Mouse (Mus musculus): ENCODE results near the gene Rnf141. TPM values are rescaled to one million over a fixed set of nuclear protein-coding genes. Genes with fewer than 3 reads are reported as not detected.
A peak's percentile ranks its signal among the peaks of the same experiment; 100 is the strongest.

The Rnf141 gene
- 45.6 and 51.0 TPM in 2 replicates for polyA plus RNA-seq (2015; fragmentation: Nextera tagmentation; extraction: Ambion mirVana)

DNA sequence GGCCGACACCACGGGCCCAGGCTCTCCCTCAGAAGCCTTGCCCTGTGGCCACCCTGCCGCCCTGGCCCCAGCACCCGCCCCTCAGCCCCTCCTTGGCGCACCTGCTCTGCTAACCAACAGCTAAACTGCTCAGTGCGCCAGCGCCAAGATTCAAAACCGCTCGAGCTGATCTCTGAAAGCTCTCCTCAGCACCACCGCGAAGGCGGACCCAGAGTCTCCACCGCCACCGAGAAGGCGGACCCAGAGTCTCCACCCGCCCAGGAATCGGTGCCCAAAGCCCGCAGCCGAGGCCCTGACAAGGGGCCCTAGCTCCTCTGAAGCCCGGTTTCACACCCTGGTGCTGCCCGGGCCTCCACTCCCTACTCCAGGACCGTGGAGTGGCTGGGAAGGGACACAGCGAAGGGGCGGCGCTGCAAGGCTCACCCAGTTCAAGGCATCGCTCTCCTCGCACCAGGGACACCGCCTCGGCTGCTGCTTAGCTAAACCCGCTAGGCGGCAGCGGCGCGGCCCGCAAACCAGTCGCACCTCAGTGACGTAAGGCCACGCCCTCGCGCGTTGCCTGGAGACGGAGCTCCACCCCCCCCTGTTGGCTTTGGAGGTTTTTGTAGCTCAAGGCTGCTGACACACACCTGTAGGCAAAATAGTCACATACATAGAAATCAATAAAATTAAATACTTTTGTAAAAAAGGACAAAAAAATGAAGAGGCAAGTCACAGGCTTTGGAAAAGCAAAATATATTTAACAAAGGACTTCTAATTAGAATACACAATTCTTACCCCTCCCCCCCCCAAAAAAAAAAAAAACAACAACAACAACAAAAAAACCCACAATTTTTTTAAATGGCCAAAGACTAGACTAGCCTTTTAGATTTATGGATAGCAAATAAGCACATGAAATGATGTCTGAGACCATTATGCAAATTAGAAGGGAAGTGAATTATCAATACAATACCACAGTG is at the start of gene Rnf141:
Rnf141 (minus strand) TSS at position 542 of the 959 bp plus-strand sequence.
- peaks cover 4% of the 10 kb centered on the region for H3K4me1 ChIP-seq (replicated peaks; ENCODE audit: control insufficient read depth, insufficient read depth, low read length)
- H3K27me3 ChIP-seq (replicated peaks; ENCODE audit: control insufficient read depth, insufficient read depth, low read length), result no peaks in the 10 kb centered on the region
- peak within 1 kb of the TSS; percentile 74 for H3K9ac ChIP-seq (replicated peaks; ENCODE audit: low read depth, low read length)
- H3K9me3 ChIP-seq (ENCODE audit: control insufficient read depth, low read length), result no peaks in the 10 kb centered on the region
- H3K4me3 ChIP-seq (replicated peaks; ENCODE audit: low read length), result peak within 1 kb of the TSS; percentile 81
- peak within 1 kb of the TSS; percentile 88 for H3K27ac ChIP-seq (ENCODE audit: low read length)
- 0% methylated on average over 42 of the region's 42 CpGs for WGBS
- no peaks in the 10 kb centered on the region for H3K36me3 ChIP-seq (ENCODE audit: control insufficient read depth, insufficient read depth)
- ATAC-seq, result peak; percentile 95
- peak within 1 kb of the TSS; percentile 74 for H3K4me2 ChIP-seq (ENCODE audit: low read length)

DNA sequence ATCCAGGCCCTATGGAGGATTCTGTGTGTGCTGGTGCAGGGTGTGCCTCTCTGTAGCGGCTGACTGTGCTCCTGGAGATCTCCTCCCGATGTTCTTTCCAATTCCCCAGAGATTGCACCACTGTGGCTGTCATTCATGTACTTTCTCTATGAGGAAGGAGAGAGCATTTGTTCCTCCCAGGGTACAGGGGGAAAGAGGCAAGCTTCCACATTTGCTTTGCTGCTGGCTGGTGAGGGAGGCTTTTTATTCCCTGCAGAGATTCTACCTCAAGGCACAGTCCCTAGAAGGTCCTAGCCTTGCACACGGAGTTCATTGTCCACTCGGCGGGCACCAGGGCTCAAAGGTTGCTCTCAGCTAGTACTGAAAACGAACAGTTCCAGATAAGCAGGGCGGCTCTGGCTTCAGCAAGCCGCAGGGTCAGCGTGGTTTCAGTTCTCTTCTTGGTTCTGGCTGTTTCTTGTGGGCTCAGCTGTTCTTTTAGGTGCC is 47.3 kb upstream of the Rnf141 start:
- no peaks in the 10 kb centered on the region for H3K36me3 ChIP-seq (ENCODE audit: control insufficient read depth, insufficient read depth)
- H3K9ac ChIP-seq (replicated peaks; ENCODE audit: low read depth, low read length), result no peak overlapping the region
- WGBS, result 81% methylated on average over 9 of the region's 9 CpGs
- ATAC-seq, result no peak
- H3K27me3 ChIP-seq (replicated peaks; ENCODE audit: control insufficient read depth, insufficient read depth, low read length), result no peaks in the 10 kb centered on the region
- H3K9me3 ChIP-seq (ENCODE audit: control insufficient read depth, low read length), result no peaks in the 10 kb centered on the region
- no peak overlapping the region for H3K4me3 ChIP-seq (replicated peaks; ENCODE audit: low read length)
- H3K27ac ChIP-seq (ENCODE audit: low read length), result no peak overlapping the region
- no peaks in the 10 kb centered on the region for H3K4me1 ChIP-seq (replicated peaks; ENCODE audit: control insufficient read depth, insufficient read depth, low read length)
- H3K4me2 ChIP-seq (ENCODE audit: low read length), result no peak overlapping the region

DNA sequence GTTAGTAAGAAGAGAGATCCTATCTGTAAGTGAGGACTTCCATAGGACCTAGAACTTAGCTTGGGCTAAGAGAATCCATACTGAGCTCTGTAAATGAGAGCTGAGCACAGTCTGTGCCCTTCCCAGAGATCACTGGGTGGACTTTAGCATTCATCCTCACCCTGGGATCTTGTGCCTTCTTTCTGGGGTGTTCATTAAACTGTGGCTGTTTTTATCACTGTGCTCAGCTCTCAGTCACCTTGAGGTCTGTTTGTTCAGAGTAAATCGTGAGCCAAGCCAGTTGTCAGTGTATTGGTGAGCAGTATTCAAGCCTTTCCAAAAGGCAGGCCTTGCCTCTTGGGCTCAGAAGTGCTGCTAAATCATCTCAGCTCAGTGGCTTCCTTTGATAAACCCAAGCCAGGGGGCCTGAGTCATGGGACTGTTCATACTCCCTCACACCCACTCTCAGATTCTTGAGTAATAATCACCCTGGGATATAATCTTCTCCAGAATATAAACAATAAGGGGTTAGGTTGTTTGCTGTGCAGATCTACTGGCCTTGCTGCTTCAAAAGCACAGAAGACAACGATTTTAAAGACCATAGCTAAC is 37.6 kb upstream of the Rnf141 start:
- Histone ChIP-seq H3K4me2 (ENCODE audit: low read length) (no peak overlapping the region), H3K4me3 (replicated peaks; ENCODE audit: low read length) (no peak overlapping the region), H3K27me3 (replicated peaks; ENCODE audit: control insufficient read depth, insufficient read depth, low read length) (no peaks in the 10 kb centered on the region), H3K9ac (replicated peaks; ENCODE audit: low read depth, low read length) (no peak overlapping the region), H3K36me3 (ENCODE audit: control insufficient read depth, insufficient read depth) (no peaks in the 10 kb centered on the region), H3K27ac (ENCODE audit: low read length) (no peak overlapping the region), H3K9me3 (ENCODE audit: control insufficient read depth, low read length) (no peaks in the 10 kb centered on the region), H3K4me1 (replicated peaks; ENCODE audit: control insufficient read depth, insufficient read depth, low read length) (no peaks in the 10 kb centered on the region)
- no peak for ATAC-seq
- 85% methylated on average over 2 of the region's 2 CpGs for WGBS

DNA sequence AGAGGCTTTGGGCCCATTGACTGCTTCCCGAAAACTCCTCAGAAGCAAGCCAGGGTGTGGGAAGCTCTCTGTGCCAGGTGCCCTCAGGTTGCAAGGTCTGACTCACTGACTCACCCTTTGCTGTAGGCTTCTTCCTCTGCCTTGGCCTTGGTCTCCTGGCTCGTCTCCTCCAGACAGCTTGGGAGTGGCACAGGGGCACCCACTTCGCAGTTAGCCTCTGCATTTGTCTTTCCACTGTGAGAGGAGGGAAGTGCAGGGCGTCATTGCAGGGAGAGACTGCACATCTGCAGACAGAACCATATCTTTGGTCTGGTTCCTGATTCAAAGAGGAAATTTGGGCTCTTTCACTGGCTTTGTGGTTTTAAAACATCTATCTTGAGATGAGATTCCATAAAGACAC is 33.8 kb upstream of the Rnf141 start:
- Histone ChIP-seq H3K4me2 (ENCODE audit: low read length) (no peak overlapping the region), H3K9ac (replicated peaks; ENCODE audit: low read depth, low read length) (no peak overlapping the region), H3K36me3 (ENCODE audit: control insufficient read depth, insufficient read depth) (no peaks in the 10 kb centered on the region), H3K4me1 (replicated peaks; ENCODE audit: control insufficient read depth, insufficient read depth, low read length) (no peaks in the 10 kb centered on the region), H3K27ac (ENCODE audit: low read length) (no peak overlapping the region), H3K4me3 (replicated peaks; ENCODE audit: low read length) (no peak overlapping the region), H3K27me3 (replicated peaks; ENCODE audit: control insufficient read depth, insufficient read depth, low read length) (no peaks in the 10 kb centered on the region), H3K9me3 (ENCODE audit: control insufficient read depth, low read length) (no peaks in the 10 kb centered on the region)
- no peak for ATAC-seq
- WGBS, result 87% methylated on average over 4 of the region's 4 CpGs

DNA sequence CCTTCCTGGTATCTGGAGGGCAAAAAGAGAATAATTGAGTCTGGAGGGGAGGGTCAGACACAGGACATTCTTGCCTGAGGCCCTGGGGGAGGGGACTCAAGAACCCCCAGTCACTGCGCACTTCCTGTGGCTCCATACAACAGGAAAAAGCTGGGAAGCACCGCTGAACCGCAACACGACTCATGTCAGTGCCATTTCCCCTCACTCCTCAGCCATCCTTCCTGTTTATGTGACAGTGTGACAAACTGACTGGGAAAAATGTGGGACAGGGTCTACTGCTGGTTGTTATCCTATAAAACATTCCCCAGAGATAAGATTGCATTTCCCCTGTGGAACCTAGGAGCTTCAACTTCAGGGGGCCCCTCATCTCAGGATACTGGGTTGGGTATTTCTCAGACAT is 32.7 kb upstream of the Rnf141 start:
- Histone ChIP-seq H3K4me1 (replicated peaks; ENCODE audit: control insufficient read depth, insufficient read depth, low read length) (no peaks in the 10 kb centered on the region), H3K36me3 (ENCODE audit: control insufficient read depth, insufficient read depth) (no peaks in the 10 kb centered on the region), H3K9ac (replicated peaks; ENCODE audit: low read depth, low read length) (no peak overlapping the region), H3K27ac (ENCODE audit: low read length) (no peak overlapping the region), H3K4me2 (ENCODE audit: low read length) (no peak overlapping the region), H3K27me3 (replicated peaks; ENCODE audit: control insufficient read depth, insufficient read depth, low read length) (no peaks in the 10 kb centered on the region), H3K4me3 (replicated peaks; ENCODE audit: low read length) (no peak overlapping the region), H3K9me3 (ENCODE audit: control insufficient read depth, low read length) (no peaks in the 10 kb centered on the region)
- no peak for ATAC-seq
- 95% methylated on average over 4 of the region's 4 CpGs for WGBS

DNA sequence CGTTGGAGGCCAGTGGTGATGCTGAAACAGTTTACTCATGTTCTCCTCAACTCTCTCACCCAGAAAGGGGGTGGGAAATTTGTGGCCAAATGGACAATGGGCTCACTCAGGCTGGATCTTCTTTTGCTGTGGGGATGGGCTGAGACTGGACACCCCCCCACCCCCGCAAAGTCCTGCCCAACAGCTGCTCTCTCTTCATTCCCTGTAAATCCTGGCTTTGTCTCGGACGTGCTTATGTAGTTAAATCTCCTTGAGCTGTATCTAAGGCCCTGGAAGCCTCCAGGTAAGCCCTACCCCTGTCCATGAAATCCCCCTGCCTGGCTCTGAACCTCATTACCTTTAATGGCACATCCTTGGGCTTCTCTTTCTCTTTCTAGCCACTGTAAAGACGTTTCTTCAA is 24.6 kb upstream of the Rnf141 start:
- 58% methylated on average over 5 of the region's 5 CpGs for WGBS
- H3K9ac ChIP-seq (replicated peaks; ENCODE audit: low read depth, low read length), result no peak overlapping the region
- ATAC-seq, result no peak

DNA sequence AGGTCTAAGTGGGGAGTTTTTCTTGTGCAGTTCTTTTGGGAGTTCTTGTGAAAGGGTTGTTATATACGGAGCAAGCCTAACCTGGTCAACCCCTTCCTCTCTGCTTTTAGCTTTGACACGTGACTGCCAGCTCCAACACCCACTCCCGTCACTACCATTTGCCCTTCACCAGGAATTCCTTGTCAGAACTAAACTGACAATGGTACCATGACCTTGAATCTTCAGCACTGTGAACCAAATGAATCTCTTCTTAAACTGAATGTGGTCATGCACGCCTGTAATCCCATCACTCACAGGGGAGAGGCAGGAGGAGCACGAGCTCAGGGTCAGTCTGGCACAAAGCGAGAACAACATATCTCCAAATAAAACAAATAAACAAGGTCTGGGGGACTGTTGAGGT is 22.9 kb upstream of the Rnf141 start:
- WGBS, result 94% methylated on average over 6 of the region's 6 CpGs
- no peaks in the 10 kb centered on the region for H3K27me3 ChIP-seq (replicated peaks; ENCODE audit: control insufficient read depth, insufficient read depth, low read length)
- no peak overlapping the region for H3K27ac ChIP-seq (ENCODE audit: low read length)
- H3K4me3 ChIP-seq (replicated peaks; ENCODE audit: low read length), result no peak overlapping the region
- H3K9ac ChIP-seq (replicated peaks; ENCODE audit: low read depth, low read length), result no peak overlapping the region
- no peak overlapping the region for H3K4me2 ChIP-seq (ENCODE audit: low read length)
- H3K4me1 ChIP-seq (replicated peaks; ENCODE audit: control insufficient read depth, insufficient read depth, low read length), result no peaks in the 10 kb centered on the region
- H3K9me3 ChIP-seq (ENCODE audit: control insufficient read depth, low read length), result no peaks in the 10 kb centered on the region
- ATAC-seq, result no peak
- H3K36me3 ChIP-seq (ENCODE audit: control insufficient read depth, insufficient read depth), result no peaks in the 10 kb centered on the region

More for the DNA sequence above, 24.6 kb upstream of the Rnf141 start:
- H3K27ac ChIP-seq (ENCODE audit: low read length), result no peak overlapping the region
- no peak overlapping the region for H3K4me3 ChIP-seq (replicated peaks; ENCODE audit: low read length)
- H3K9me3 ChIP-seq (ENCODE audit: control insufficient read depth, low read length), result no peaks in the 10 kb centered on the region
- H3K36me3 ChIP-seq (ENCODE audit: control insufficient read depth, insufficient read depth), result no peaks in the 10 kb centered on the region
- no peak overlapping the region for H3K4me2 ChIP-seq (ENCODE audit: low read length)
- H3K4me1 ChIP-seq (replicated peaks; ENCODE audit: control insufficient read depth, insufficient read depth, low read length), result no peaks in the 10 kb centered on the region
- H3K27me3 ChIP-seq (replicated peaks; ENCODE audit: control insufficient read depth, insufficient read depth, low read length), result no peaks in the 10 kb centered on the region

DNA sequence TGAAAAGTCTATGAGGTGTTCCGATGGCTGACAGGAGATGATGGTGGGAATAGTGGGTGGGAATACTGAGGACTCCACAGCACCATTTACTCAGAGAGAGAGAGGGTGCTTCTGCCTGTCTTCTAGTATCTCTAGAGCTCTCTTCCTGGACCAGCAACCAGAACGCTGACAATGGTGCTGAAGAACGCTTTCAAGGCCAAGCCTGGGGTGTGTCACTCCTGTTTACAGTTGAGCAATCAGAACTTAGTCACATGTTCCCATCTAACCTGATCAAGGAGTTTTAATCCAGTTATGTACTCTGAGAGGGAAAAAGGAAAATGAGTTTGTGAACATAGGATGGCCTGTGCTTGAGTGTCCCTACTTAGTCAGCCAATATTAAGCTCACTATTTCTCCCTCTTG is 21.8 kb upstream of the Rnf141 start:
- no peak overlapping the region for H3K9ac ChIP-seq (replicated peaks; ENCODE audit: low read depth, low read length)
- H3K27me3 ChIP-seq (replicated peaks; ENCODE audit: control insufficient read depth, insufficient read depth, low read length), result no peaks in the 10 kb centered on the region
- WGBS, result 98% methylated on average over 3 of the region's 3 CpGs
- H3K4me3 ChIP-seq (replicated peaks; ENCODE audit: low read length), result no peak overlapping the region
- no peaks in the 10 kb centered on the region for H3K4me1 ChIP-seq (replicated peaks; ENCODE audit: control insufficient read depth, insufficient read depth, low read length)
- H3K9me3 ChIP-seq (ENCODE audit: control insufficient read depth, low read length), result no peaks in the 10 kb centered on the region
- H3K36me3 ChIP-seq (ENCODE audit: control insufficient read depth, insufficient read depth), result no peaks in the 10 kb centered on the region
- no peak overlapping the region for H3K27ac ChIP-seq (ENCODE audit: low read length)
- no peak overlapping the region for H3K4me2 ChIP-seq (ENCODE audit: low read length)
- no peak for ATAC-seq

DNA sequence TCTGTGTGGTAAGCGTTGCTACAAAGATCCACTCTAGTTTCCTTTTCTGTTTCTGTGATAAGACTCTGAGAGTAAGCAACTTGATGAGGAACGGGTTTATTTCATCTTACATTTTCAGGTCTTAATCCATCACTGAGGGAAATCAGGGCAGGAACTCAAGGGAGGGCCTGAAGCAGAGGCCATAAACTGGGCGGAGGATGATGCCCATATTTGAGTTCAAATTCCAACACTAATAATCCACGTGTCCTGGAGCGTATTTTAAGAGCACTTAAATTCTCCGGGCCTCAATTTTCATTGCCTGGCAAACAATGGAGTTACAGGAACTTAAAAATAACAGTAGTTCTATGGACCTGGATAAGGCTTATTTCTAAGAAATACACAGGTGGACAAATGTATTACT is 21.3 kb upstream of the Rnf141 start:
- Histone ChIP-seq H3K4me2 (ENCODE audit: low read length) (no peak overlapping the region), H3K27me3 (replicated peaks; ENCODE audit: control insufficient read depth, insufficient read depth, low read length) (no peaks in the 10 kb centered on the region), H3K4me3 (replicated peaks; ENCODE audit: low read length) (no peak overlapping the region), H3K36me3 (ENCODE audit: control insufficient read depth, insufficient read depth) (no peaks in the 10 kb centered on the region), H3K9me3 (ENCODE audit: control insufficient read depth, low read length) (no peaks in the 10 kb centered on the region), H3K4me1 (replicated peaks; ENCODE audit: control insufficient read depth, insufficient read depth, low read length) (no peaks in the 10 kb centered on the region), H3K27ac (ENCODE audit: low read length) (no peak overlapping the region), H3K9ac (replicated peaks; ENCODE audit: low read depth, low read length) (no peak overlapping the region)
- ATAC-seq, result no peak
- WGBS, result 93% methylated on average over 6 of the region's 6 CpGs

Measured in forebrain, embryonic 16.5 days (tissue).